Mouse (Mus musculus) small intestine, adult 2 months (tissue): ENCODE measurements around the gene Bst2. TPM values are rescaled to one million over a fixed set of nuclear protein-coding genes. Genes with fewer than 3 reads are reported as not detected.

Source experiments
- H3K27ac ChIP-seq: fragments of 200-500 bp; 2 replicates; pipeline ENCODE4 v1.5.1; 2012; ENCODE audit warnings: low read depth, low read length, control low read depth, inconsistent platforms; ENCODE audit not compliant: insufficient read depth
- H3K27me3 ChIP-seq: fragments of 200-500 bp; 2 replicates; pipeline ENCODE4 v1.6.1; 2012; ENCODE audit warnings: mild to moderate bottlenecking, moderate library complexity, low read length, inconsistent platforms; ENCODE audit not compliant: control insufficient read depth, insufficient read depth
- H3K36me3 ChIP-seq: fragments of 200-500 bp; 2 replicates; pipeline ENCODE4 v1.6.1; 2012; ENCODE audit warnings: mild to moderate bottlenecking, low read length, control low read depth, inconsistent platforms; ENCODE audit not compliant: control insufficient read depth, insufficient read depth
- H3K4me1 ChIP-seq: fragments of 200-500 bp; 2 replicates; pipeline ENCODE4 v1.6.1; 2012; ENCODE audit warnings: low read length, inconsistent platforms, mixed read lengths; ENCODE audit not compliant: control insufficient read depth, insufficient read depth, insufficient read length
- H3K4me3 ChIP-seq: fragments of 200-500 bp; 2 replicates; pipeline ENCODE4 v1.5.1; 2012; ENCODE audit warnings: low read depth, mild to moderate bottlenecking, control low read depth, inconsistent platforms, low read length, moderate library complexity
- CTCF ChIP-seq: fragments of 200-500 bp; IDR thresholded peaks from 2 replicates; pipeline ENCODE4 v1.5.1; 2012; ENCODE audit warnings: low read depth, mild to moderate bottlenecking, control low read depth, inconsistent platforms, low read length, moderate library complexity, mixed read lengths; ENCODE audit not compliant: insufficient replicate concordance, insufficient read length; ENCODE audit errors: extremely low read depth
- POLR2A ChIP-seq: fragments of 200-500 bp; IDR thresholded peaks from 2 replicates; pipeline ENCODE4 v1.6.1; 2012; ENCODE audit warnings: low read depth, mild to moderate bottlenecking, control low read depth, inconsistent platforms, low read length, moderate library complexity
- WGBS: fragments of 180-500 bp; shearing (Covaris S2); methylation state at CpG from one replicate; pipeline ENCODE4 v1.1.7; 2018; 5-methylcytosine and 5-hydroxymethylcytosine counted together
- polyA plus RNA-seq: library from polyadenylated mRNA; depleted of rRNA; stranded (reverse); fragments of >200 nt; gene quantifications from 2 replicates; pipeline ENCODE4 v1.2.3, GENCODE M21; 2012

Bst2 gene
- polyA plus RNA-seq, 1 experiment: 242 TPM

GRCm38 (mm10) chr8:71560071-71560470, 22.8 kb upstream of the Bst2 start:
- no peak overlapping the region for H3K27ac ChIP-seq
- H3K27me3 ChIP-seq: peaks cover 18% of the 10 kb centered on the region; the same call in 1 of the 2 replicates
- TF ChIP-seq CTCF (no peak), POLR2A (no peak)
- H3K36me3 ChIP-seq: no peaks in the 10 kb centered on the region
- no peak overlapping the region for H3K4me3 ChIP-seq
- peaks cover 13% of the 10 kb centered on the region for H3K4me1 ChIP-seq
- WGBS: 67% methylated on average over 3 of the region's 3 CpGs

GRCm38 (mm10) chr8:71558958-71559690, 21.9 kb upstream of the Bst2 start:
- Histone ChIP-seq H3K27me3 (peaks cover 18% of the 10 kb centered on the region; the same call in 1 of the 2 replicates), H3K36me3 (no peaks in the 10 kb centered on the region), H3K27ac (no peak overlapping the region), H3K4me1 (peaks cover 13% of the 10 kb centered on the region), H3K4me3 (peak overlapping the region; percentile 59)
- TF ChIP-seq POLR2A (no peak; the same call in 1 of the 2 replicates), CTCF (no peak)
- 4% methylated on average over 24 of the region's 24 CpGs for WGBS

GRCm38 (mm10) chr8:71558071-71558957, 21.1 kb upstream of the Bst2 start, which contains the start of gene Tmem221:
TSS of gene Tmem221 (minus strand) at chr8:71558871.
- Histone ChIP-seq H3K4me1 (peaks cover 13% of the 10 kb centered on the region), H3K27ac (no peak within 1 kb of the TSS), H3K36me3 (no peaks in the 10 kb centered on the region), H3K4me3 (peak within 1 kb of the TSS; percentile 59), H3K27me3 (peaks cover 18% of the 10 kb centered on the region; the same call in 1 of the 2 replicates)
- TF ChIP-seq POLR2A: no peak
- no peak for TF ChIP-seq CTCF
- WGBS: 4% methylated on average over 70 of the region's 70 CpGs

- H3K4me3 ChIP-seq: no peak overlapping the region
- H3K27me3 ChIP-seq: peaks cover 14% of the 10 kb centered on the region; the same call in 1 of the 2 replicates
- H3K27ac ChIP-seq: no peak overlapping the region
- peaks cover 10% of the 10 kb centered on the region; the same call in 1 of the 2 replicates for H3K4me1 ChIP-seq
- TF ChIP-seq CTCF: no peak
- H3K36me3 ChIP-seq: no peaks in the 10 kb centered on the region
- 87% methylated on average over 2 of the region's 2 CpGs for WGBS
Measured at GRCm38 (mm10) chr8:71554644-71555043, 17.4 kb upstream of the Bst2 start.

- WGBS: 69% methylated on average over 6 of the region's 6 CpGs
- no peak overlapping the region for H3K4me3 ChIP-seq
- H3K4me1 ChIP-seq: 0 out of 2 replicates have a peak, but pooled peaks cover 7% of the 10 kb centered on the region
- H3K36me3 ChIP-seq: no peaks in the 10 kb centered on the region
- peaks cover 14% of the 10 kb centered on the region; the same call in 1 of the 2 replicates for H3K27me3 ChIP-seq
- TF ChIP-seq CTCF: no peak
- no peak for TF ChIP-seq POLR2A
- H3K27ac ChIP-seq: no peak overlapping the region
Measured at GRCm38 (mm10) chr8:71554001-71554400, 16.7 kb upstream of the Bst2 start.

- Histone ChIP-seq H3K4me3 (no peak overlapping the region), H3K27ac (no peak overlapping the region), H3K36me3 (peaks cover 9% of the 10 kb centered on the region), H3K4me1 (no peaks in the 10 kb centered on the region), H3K27me3 (peaks cover 2% of the 10 kb centered on the region; the same call in 1 of the 2 replicates)
- TF ChIP-seq POLR2A: no peak
- no peak for TF ChIP-seq CTCF
- WGBS: 54% methylated on average over 6 of the region's 6 CpGs
Measured at GRCm38 (mm10) chr8:71552770-71553169, 15.5 kb upstream of the Bst2 start.

- H3K36me3 ChIP-seq: peaks cover 26% of the 10 kb centered on the region
- no peak overlapping the region for H3K4me3 ChIP-seq
- H3K4me1 ChIP-seq: no peaks in the 10 kb centered on the region
- no peak overlapping the region for H3K27ac ChIP-seq
- TF ChIP-seq CTCF: no peak
- TF ChIP-seq POLR2A: no peak
- no peaks in the 10 kb centered on the region for H3K27me3 ChIP-seq
- WGBS: 74% methylated on average over 7 of the region's 7 CpGs
Measured at GRCm38 (mm10) chr8:71550754-71551153, 13.5 kb upstream of the Bst2 start.
